Comparison of ENCODE assay signal across 16 mouse cellular contexts in the genomic region with DNA sequence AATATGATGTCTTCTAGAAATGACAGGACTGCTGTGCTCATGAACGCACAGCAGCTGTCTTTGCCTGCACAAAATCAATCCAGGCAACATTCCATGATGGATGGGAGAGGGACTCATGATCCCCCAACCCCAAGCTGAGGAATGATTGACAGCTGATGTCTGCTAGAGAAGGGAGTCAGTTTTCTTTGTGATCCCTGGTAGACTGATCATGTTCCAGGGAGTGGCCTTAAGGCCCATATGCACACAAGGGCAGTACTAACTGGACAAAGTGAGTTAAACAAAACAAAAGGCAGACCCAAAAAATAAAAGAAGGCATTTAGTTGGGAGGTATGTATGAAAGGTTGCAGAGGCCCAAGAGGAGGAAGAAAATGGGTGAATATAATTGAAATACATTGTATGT.
DNase-seq lines count a peak whose midpoint lies in the region; ATAC-seq lines count a peak whose summit lies in the region.
"Had no signal": no experiment of that assay in that cellular context is flagged by ENCODE, and none has a peak within 500 bp of the region (broad histone marks: within the 10 kb centered on the region; RNA-seq: fewer than 3 reads in every experiment).

No protein-coding gene starts in this region.

- 50% methylated on average over 1 of the region's 1 CpGs for WGBS in hindbrain, embryonic 13.5 days
- 72% methylated on average over 1 of the region's 1 CpGs for WGBS in hindbrain, embryonic 11.5 days
- WGBS in kidney, embryonic 16.5 days = 57% methylated on average over 1 of the region's 1 CpGs

- no peaks in the 10 kb centered on the region for H3K9me3 ChIP-seq in hindbrain, embryonic 13.5 days
- H3K9me3 ChIP-seq in hindbrain, embryonic 11.5 days (ENCODE audit: control insufficient read depth, low read length) = no peaks in the 10 kb centered on the region
- no peaks in the 10 kb centered on the region for H3K9me3 ChIP-seq in kidney, embryonic 16.5 days (ENCODE audit: low read length)
- H3K9me3 ChIP-seq: embryonic facial prominence, embryonic 13.5 days; forebrain, embryonic 12.5 days; hindbrain, embryonic 15.5 days had no signal

- no peak overlapping the region for H3K9ac ChIP-seq in hindbrain, embryonic 13.5 days
- no peak overlapping the region for H3K9ac ChIP-seq in hindbrain, embryonic 11.5 days (ENCODE audit: low read depth, low read length)
- no peak overlapping the region for H3K9ac ChIP-seq in kidney, embryonic 16.5 days (replicated peaks; ENCODE audit: low read length)
- H3K9ac ChIP-seq: embryonic facial prominence, embryonic 13.5 days; hindbrain, embryonic 15.5 days had no signal

- intact Hi-C loops in heart, postnatal 10 days (cut with DNase I) = no loop called here

- H3K27me3 ChIP-seq in hindbrain, embryonic 13.5 days = no peaks in the 10 kb centered on the region
- H3K27me3 ChIP-seq in hindbrain, embryonic 11.5 days (ENCODE audit: control insufficient read depth, insufficient read depth, low read length) = no peaks in the 10 kb centered on the region
- no peaks in the 10 kb centered on the region for H3K27me3 ChIP-seq in kidney, embryonic 16.5 days (ENCODE audit: insufficient read depth, low read length)
- H3K27me3 ChIP-seq: embryonic facial prominence, embryonic 13.5 days; forebrain, embryonic 12.5 days; hindbrain, embryonic 15.5 days had no signal

- peak; percentile 62 for DNase-seq in heart, adult 11 months
- DNase-seq in heart, postnatal 10 days = no peak
- no peak for DNase-seq in hindbrain, embryonic 11.5 days (ENCODE audit: low spot score)
- DNase-seq in kidney, adult 11 months = no peak
- DNase-seq in retina, embryonic 14.5 days (ENCODE audit: low spot score) = peak; percentile 25
- DNase-seq in retina, postnatal 1 day = no peak
- DNase-seq: adrenal gland, postnatal 10 days; embryo, embryonic 11 days; gastrocnemius, postnatal 10 days; heart, postnatal 4 days had no signal

- no peaks in the 10 kb centered on the region for H3K36me3 ChIP-seq in hindbrain, embryonic 13.5 days
- H3K36me3 ChIP-seq in hindbrain, embryonic 11.5 days (ENCODE audit: control insufficient read depth, insufficient read depth, low read length) = no peaks in the 10 kb centered on the region
- no peaks in the 10 kb centered on the region for H3K36me3 ChIP-seq in kidney, embryonic 16.5 days (ENCODE audit: insufficient read depth, low read length)
- H3K36me3 ChIP-seq: embryonic facial prominence, embryonic 13.5 days; forebrain, embryonic 12.5 days; hindbrain, embryonic 15.5 days had no signal

- 0 out of 2 replicates have a peak overlapping the region, but pooled peaks have one; percentile 1 for H3K27ac ChIP-seq in hindbrain, embryonic 13.5 days
- H3K27ac ChIP-seq in hindbrain, embryonic 11.5 days (ENCODE audit: low read depth, low read length) = no peak overlapping the region
- H3K27ac ChIP-seq in kidney, embryonic 16.5 days (ENCODE audit: low read length) = no peak overlapping the region
- H3K27ac ChIP-seq: embryonic facial prominence, embryonic 13.5 days; forebrain, embryonic 12.5 days; hindbrain, embryonic 15.5 days had no signal

- no peak overlapping the region for H3K4me3 ChIP-seq in hindbrain, embryonic 13.5 days
- H3K4me3 ChIP-seq in hindbrain, embryonic 11.5 days (ENCODE audit: low read depth, low read length) = no peak overlapping the region
- no peak overlapping the region for H3K4me3 ChIP-seq in kidney, embryonic 16.5 days (ENCODE audit: low read length)
- H3K4me3 ChIP-seq: embryonic facial prominence, embryonic 13.5 days; forebrain, embryonic 12.5 days; hindbrain, embryonic 15.5 days had no signal

- H3K4me1 ChIP-seq in hindbrain, embryonic 13.5 days (replicated peaks) = peaks cover 8% of the 10 kb centered on the region
- H3K4me1 ChIP-seq in hindbrain, embryonic 11.5 days (replicated peaks; ENCODE audit: control insufficient read depth, insufficient read depth, low read length) = no peaks in the 10 kb centered on the region
- peaks cover 22% of the 10 kb centered on the region for H3K4me1 ChIP-seq in kidney, embryonic 16.5 days (ENCODE audit: insufficient read depth, low read length)
- H3K4me1 ChIP-seq: embryonic facial prominence, embryonic 13.5 days had no signal

- no peak for ATAC-seq in hindbrain, embryonic 13.5 days (ENCODE audit: low FRiP score)
- no peak for ATAC-seq in hindbrain, embryonic 11.5 days (ENCODE audit: low FRiP score)
- ATAC-seq in kidney, embryonic 16.5 days (ENCODE audit: low FRiP score, low TSS enrichment) = peak; percentile 47; the same call in 1 of the 2 replicates
- ATAC-seq: inflammation-experienced regulatory T-cells, adult 6 months had no signal

- no peak overlapping the region for H3K4me2 ChIP-seq in hindbrain, embryonic 13.5 days
- no peak overlapping the region for H3K4me2 ChIP-seq in hindbrain, embryonic 11.5 days (replicated peaks; ENCODE audit: low read depth, low read length)
- no peak overlapping the region for H3K4me2 ChIP-seq in kidney, embryonic 16.5 days (replicated peaks; ENCODE audit: low read depth, low read length)
- H3K4me2 ChIP-seq: embryonic facial prominence, embryonic 13.5 days; forebrain, embryonic 12.5 days; hindbrain, embryonic 15.5 days had no signal

Comparison
In these comparisons a context has a peak if more than half of its experiments do, and no peak if none do; other contexts are left out.
1. DNase-seq: peak in heart, adult 11 months (single experiment) and retina, embryonic 14.5 days (single experiment); none in heart, postnatal 10 days (0 of 2), hindbrain, embryonic 11.5 days (single experiment), kidney, adult 11 months (single experiment) and retina, postnatal 1 day (single experiment).